Mouse (Mus musculus): ENCODE results near the gene Brpf1. TPM values are rescaled to one million over a fixed set of nuclear protein-coding genes. Genes with fewer than 3 reads are reported as not detected.

Brpf1 gene
- polyA plus RNA-seq, 1 experiment from 2014 or later = 7.3 TPM

- H3K27ac ChIP-seq (ENCODE audit: low read depth, low read length) = no peak overlapping the region
- 87% methylated on average over 3 of the region's 3 CpGs for WGBS
- TF ChIP-seq CTCF (IDR thresholded peaks at IDR 0.05; ENCODE audit: low read depth) = no peak
Observed at GRCm38 (mm10) chr6:113272365-113272764, 34.6 kb upstream of the Brpf1 start.

GRCm38 (mm10) chr6:113276846-113277245, 30.1 kb upstream of the Brpf1 start:
- Histone ChIP-seq H3K4me3 (ENCODE audit: low read depth, low read length) (no peak overlapping the region), H3K9ac (ENCODE audit: low read depth, low read length) (no peak overlapping the region), H3K9me3 (ENCODE audit: control insufficient read depth) (no peaks in the 10 kb centered on the region), H3K36me3 (ENCODE audit: control insufficient read depth, insufficient read depth) (peaks cover 43% of the 10 kb centered on the region), H3K4me2 (replicated peaks; ENCODE audit: low read depth) (no peak overlapping the region), H3K27me3 (replicated peaks; ENCODE audit: control insufficient read depth, insufficient read depth, low read length) (0 out of 2 replicates have a peak, but pooled peaks cover 1% of the 10 kb centered on the region), H3K27ac (ENCODE audit: low read depth, low read length) (no peak overlapping the region), H3K4me1 (replicated peaks; ENCODE audit: control insufficient read depth, insufficient read depth, low read length) (no peaks in the 10 kb centered on the region)
- 64% methylated on average over 4 of the region's 4 CpGs for WGBS
- no peak for ATAC-seq
- no peak for TF ChIP-seq CTCF (IDR thresholded peaks at IDR 0.05; ENCODE audit: low read depth)

More at GRCm38 (mm10) chr6:113272365-113272764, 34.6 kb upstream of the Brpf1 start:
- no peaks in the 10 kb centered on the region for H3K4me1 ChIP-seq (replicated peaks; ENCODE audit: control insufficient read depth, insufficient read depth, low read length)
- H3K9me3 ChIP-seq (ENCODE audit: control insufficient read depth) = no peaks in the 10 kb centered on the region
- no peak overlapping the region for H3K9ac ChIP-seq (ENCODE audit: low read depth, low read length)
- H3K4me3 ChIP-seq (ENCODE audit: low read depth, low read length) = no peak overlapping the region
- no peaks in the 10 kb centered on the region for H3K27me3 ChIP-seq (replicated peaks; ENCODE audit: control insufficient read depth, insufficient read depth, low read length)
- no peak for ATAC-seq
- no peak overlapping the region for H3K4me2 ChIP-seq (replicated peaks; ENCODE audit: low read depth)
- peaks cover 77% of the 10 kb centered on the region for H3K36me3 ChIP-seq (ENCODE audit: control insufficient read depth, insufficient read depth)

- H3K4me1 ChIP-seq (replicated peaks; ENCODE audit: control insufficient read depth, insufficient read depth, low read length) = no peaks in the 10 kb centered on the region
- peaks cover 19% of the 10 kb centered on the region for H3K27me3 ChIP-seq (replicated peaks; ENCODE audit: control insufficient read depth, insufficient read depth, low read length)
- H3K27ac ChIP-seq (ENCODE audit: low read depth, low read length) = no peak overlapping the region
- no peak for TF ChIP-seq CTCF (IDR thresholded peaks at IDR 0.05; ENCODE audit: low read depth)
- H3K4me2 ChIP-seq (replicated peaks; ENCODE audit: low read depth) = no peak overlapping the region
- no peak overlapping the region for H3K9ac ChIP-seq (ENCODE audit: low read depth, low read length)
- WGBS = 63% methylated on average over 6 of the region's 6 CpGs
- ATAC-seq = peak; percentile 20; the same call in 1 of the 2 replicates
- peaks cover 9% of the 10 kb centered on the region for H3K36me3 ChIP-seq (ENCODE audit: control insufficient read depth, insufficient read depth)
- no peak overlapping the region for H3K4me3 ChIP-seq (ENCODE audit: low read depth, low read length)
- H3K9me3 ChIP-seq (ENCODE audit: control insufficient read depth) = no peaks in the 10 kb centered on the region
Observed at GRCm38 (mm10) chr6:113281676-113282075, 25.3 kb upstream of the Brpf1 start.

- peak; percentile 23; the same call in 1 of the 2 replicates for ATAC-seq
Observed at GRCm38 (mm10) chr6:113282101-113282802, 24.7 kb upstream of the Brpf1 start, which contains the start of gene Cpne9. Cpne9 (plus strand) TSS chr6:113282307.

GRCm38 (mm10) chr6:113282969-113283368, 24.0 kb upstream of the Brpf1 start:
- Histone ChIP-seq H3K4me3 (ENCODE audit: low read depth, low read length) (0 out of 2 replicates have a peak overlapping the region, but pooled peaks have one; percentile 5), H3K4me2 (replicated peaks; ENCODE audit: low read depth) (peak overlapping the region; percentile 53)
- 2% methylated on average over 14 of the region's 22 CpGs for WGBS

More at GRCm38 (mm10) chr6:113282101-113282802, 24.7 kb upstream of the Brpf1 start, which contains the start of gene Cpne9:
- H3K4me2 ChIP-seq (replicated peaks; ENCODE audit: low read depth) = peak within 1 kb of the TSS; percentile 53
- H3K36me3 ChIP-seq (ENCODE audit: control insufficient read depth, insufficient read depth) = peaks cover 9% of the 10 kb centered on the region
- H3K9ac ChIP-seq (ENCODE audit: low read depth, low read length) = no peak within 1 kb of the TSS
- TF ChIP-seq CTCF (IDR thresholded peaks at IDR 0.05; ENCODE audit: low read depth) = no peak
- H3K27me3 ChIP-seq (replicated peaks; ENCODE audit: control insufficient read depth, insufficient read depth, low read length) = peaks cover 19% of the 10 kb centered on the region
- WGBS = 3% methylated on average over 37 of the region's 37 CpGs
- peak within 1 kb of the TSS; percentile 5; the same call in 1 of the 2 replicates for H3K4me3 ChIP-seq (ENCODE audit: low read depth, low read length)
- H3K9me3 ChIP-seq (ENCODE audit: control insufficient read depth) = no peaks in the 10 kb centered on the region
- H3K4me1 ChIP-seq (replicated peaks; ENCODE audit: control insufficient read depth, insufficient read depth, low read length) = no peaks in the 10 kb centered on the region
- no peak within 1 kb of the TSS for H3K27ac ChIP-seq (ENCODE audit: low read depth, low read length)

GRCm38 (mm10) chr6:113283500-113283899, 23.4 kb upstream of the Brpf1 start:
- H3K27ac ChIP-seq (ENCODE audit: low read depth, low read length) = no peak overlapping the region
- no peak; the same call in 1 of the 2 replicates for ATAC-seq
- no peak for TF ChIP-seq CTCF (IDR thresholded peaks at IDR 0.05; ENCODE audit: low read depth)
- no peaks in the 10 kb centered on the region for H3K9me3 ChIP-seq (ENCODE audit: control insufficient read depth)
- H3K27me3 ChIP-seq (replicated peaks; ENCODE audit: control insufficient read depth, insufficient read depth, low read length) = peaks cover 19% of the 10 kb centered on the region
- peaks cover 9% of the 10 kb centered on the region for H3K36me3 ChIP-seq (ENCODE audit: control insufficient read depth, insufficient read depth)
- no peaks in the 10 kb centered on the region for H3K4me1 ChIP-seq (replicated peaks; ENCODE audit: control insufficient read depth, insufficient read depth, low read length)
- WGBS = 5% methylated on average over 6 of the region's 6 CpGs
- H3K4me3 ChIP-seq (ENCODE audit: low read depth, low read length) = 0 out of 2 replicates have a peak overlapping the region, but pooled peaks have one; percentile 5
- H3K4me2 ChIP-seq (replicated peaks; ENCODE audit: low read depth) = peak overlapping the region; percentile 53
- no peak overlapping the region for H3K9ac ChIP-seq (ENCODE audit: low read depth, low read length)

More at GRCm38 (mm10) chr6:113282969-113283368, 24.0 kb upstream of the Brpf1 start:
- TF ChIP-seq CTCF (IDR thresholded peaks at IDR 0.05; ENCODE audit: low read depth) = no peak
- H3K36me3 ChIP-seq (ENCODE audit: control insufficient read depth, insufficient read depth) = peaks cover 9% of the 10 kb centered on the region
- H3K9me3 ChIP-seq (ENCODE audit: control insufficient read depth) = no peaks in the 10 kb centered on the region
- ATAC-seq = no peak
- no peak overlapping the region for H3K9ac ChIP-seq (ENCODE audit: low read depth, low read length)
- peaks cover 19% of the 10 kb centered on the region for H3K27me3 ChIP-seq (replicated peaks; ENCODE audit: control insufficient read depth, insufficient read depth, low read length)
- H3K27ac ChIP-seq (ENCODE audit: low read depth, low read length) = no peak overlapping the region
- H3K4me1 ChIP-seq (replicated peaks; ENCODE audit: control insufficient read depth, insufficient read depth, low read length) = no peaks in the 10 kb centered on the region

All from intestine, postnatal 0 days (tissue).